Mouse (Mus musculus) CH12.LX (cell line): ENCODE measurements around the gene Gemin6. TPM values are rescaled to one million over a fixed set of nuclear protein-coding genes. Genes with fewer than 3 reads are reported as not detected.

Source experiments
- DNase-seq: peaks from one replicate; pipeline ENCODE4 v3.0.0-alpha.2; 2013; ENCODE audit errors: extremely low read depth
- H3K27ac ChIP-seq: 2 replicates; pipeline ENCODE4 v1.5.1; 2012; ENCODE audit warnings: low read depth, mild to moderate bottlenecking, control low read depth, moderate library complexity; ENCODE audit not compliant: insufficient read depth
- H3K27me3 ChIP-seq: replicated peaks from 2 replicates; pipeline ENCODE3; 2012; ENCODE audit warnings: inconsistent platforms
- H3K36me3 ChIP-seq, 2 experiments: replicated peaks in 1 of 2; 2 replicates each; pipeline versions ENCODE3 to v1.6.1; 2012; ENCODE audit warnings: inconsistent platforms in 1 of 2, low read length in 1 of 2, mild to moderate bottlenecking in 1 of 2, mixed read lengths in 1 of 2, moderate library complexity in 1 of 2; ENCODE audit not compliant: control insufficient read depth in 1 of 2, insufficient read depth in 1 of 2
- H3K4me1 ChIP-seq, 2 experiments: 2 replicates each; pipeline ENCODE4 v1.6.1; 2012; ENCODE audit warnings: inconsistent platforms in 1 of 2, moderate library complexity in 1 of 2; ENCODE audit not compliant: insufficient read depth in 2 of 2, control insufficient read depth in 1 of 2
- H3K4me2 ChIP-seq: 2 replicates; pipeline ENCODE4 v1.6.1; 2012; ENCODE audit warnings: low read depth, mild to moderate bottlenecking, control low read depth; ENCODE audit not compliant: poor library complexity, insufficient read depth, severe bottlenecking
- H3K4me3 ChIP-seq, 3 experiments: fragments of 150-350 bp in 1 of 3; sonication (generic) in 1 of 3; replicated peaks in 1 of 3; 2 replicates each; pipeline versions ENCODE3 to v1.5.1; 2011 to 2012; ENCODE audit warnings: low read depth in 2 of 3, low read length in 2 of 3, mild to moderate bottlenecking in 2 of 3, moderate library complexity in 2 of 3, control low read depth in 1 of 3, improper control_type of control experiment in 1 of 3, inconsistent platforms in 1 of 3, mixed read lengths in 1 of 3; ENCODE audit not compliant: poor library complexity in 1 of 3
- H3K79me2 ChIP-seq: replicated peaks from 2 replicates; pipeline ENCODE4 v1.6.1; 2012; ENCODE audit warnings: mild to moderate bottlenecking, moderate library complexity; ENCODE audit not compliant: control insufficient read depth, poor library complexity, insufficient read depth, severe bottlenecking; ENCODE audit errors: extremely low read depth
- H3K9ac ChIP-seq: 2 replicates; pipeline ENCODE4 v1.6.1; 2012; ENCODE audit warnings: low read depth, mild to moderate bottlenecking, control low read depth, moderate library complexity; ENCODE audit not compliant: insufficient read depth
- H3K9me3 ChIP-seq: replicated peaks from 2 replicates; pipeline ENCODE3; 2012; ENCODE audit warnings: low read length, inconsistent platforms, mixed read lengths
- CTCF ChIP-seq, 2 experiments: IDR thresholded peaks in 1 of 2; conservative IDR thresholded peaks in 1 of 2; 2 replicates each; pipeline ENCODE4 v1.5.1; 2011 to 2012; ENCODE audit warnings: low read depth in 2 of 2, low read length in 2 of 2, improper control_type of control experiment in 1 of 2, inconsistent platforms in 1 of 2, mild to moderate bottlenecking in 1 of 2, moderate library complexity in 1 of 2
- E2F4 ChIP-seq: IDR thresholded peaks from 2 replicates; pipeline ENCODE4 v1.6.1; 2011; ENCODE audit warnings: low read depth, low read length, improper control_type of control experiment; ENCODE audit not compliant: insufficient replicate concordance
- ELF1 ChIP-seq: IDR thresholded peaks from 2 replicates; pipeline ENCODE4 v1.6.1; 2014; ENCODE audit warnings: low read depth, mild to moderate bottlenecking, inconsistent platforms, low read length, improper control_type of control experiment
- EP300 ChIP-seq: IDR thresholded peaks from 2 replicates; pipeline ENCODE4 v1.6.1; 2011; ENCODE audit warnings: low read length, improper control_type of control experiment
- JUN ChIP-seq: IDR thresholded peaks from 2 replicates; pipeline ENCODE4 v1.6.1; 2011; ENCODE audit warnings: low read depth, mild to moderate bottlenecking, low read length, improper control_type of control experiment, moderate library complexity; ENCODE audit not compliant: insufficient read depth
- MAZ ChIP-seq: IDR thresholded peaks from 2 replicates; pipeline ENCODE4 v1.6.1; 2012; ENCODE audit warnings: low read depth, mild to moderate bottlenecking, inconsistent platforms, low read length, improper control_type of control experiment, moderate library complexity
- MXI1 ChIP-seq: IDR thresholded peaks from 2 replicates; pipeline ENCODE4 v1.6.1; 2011; ENCODE audit warnings: mild to moderate bottlenecking, low read depth, low read length, improper control_type of control experiment
- POLR2A ChIP-seq: IDR thresholded peaks from 2 replicates; pipeline ENCODE4 v1.6.1; 2011; ENCODE audit warnings: low read depth, mild to moderate bottlenecking, improper control_type of control experiment, low read length
- RCOR1 ChIP-seq: conservative IDR thresholded peaks from 2 replicates; pipeline ENCODE4 v1.6.1; 2012; ENCODE audit warnings: low read depth, mild to moderate bottlenecking, inconsistent platforms, low read length, improper control_type of control experiment
- SIN3A ChIP-seq: IDR thresholded peaks from 2 replicates; pipeline ENCODE4 v1.6.1; 2012; ENCODE audit warnings: low read length, improper control_type of control experiment, inconsistent platforms
- TBP ChIP-seq: conservative IDR thresholded peaks from 2 replicates; pipeline ENCODE4 v1.6.1; 2011; ENCODE audit warnings: low read depth, low read length, improper control_type of control experiment
- ZKSCAN1 ChIP-seq: IDR thresholded peaks from 2 replicates; pipeline ENCODE4 v1.6.1; 2012; ENCODE audit warnings: low read depth, inconsistent platforms, low read length, improper control_type of control experiment, borderline replicate concordance
- dilution Hi-C: fragments of 300-500 bp; cut with MboI; formaldehyde crosslinking; loops from 2 replicates; pipeline ENCODE4 v1.14.3; 2020; ENCODE audit warnings: low sequenced_read_pairs; ENCODE audit not compliant: extremely low pct_unique_long_range_greater_than_20kb, extremely low pct_ligation_motif_present
- in situ Hi-C: fragments of 300-500 bp; cut with MboI; formaldehyde crosslinking; loops from 3 replicates; pipeline ENCODE4 v1.14.3; 2019; ENCODE audit warnings: low sequenced_read_pairs, low pct_ligation_motif_present, low pct_unique_long_range_greater_than_20kb, mixed read lengths
- polyA plus RNA-seq: library from polyadenylated mRNA; unstranded; fragments of >175 nt; gene quantifications from 2 replicates; pipeline ENCODE4 v1.2.1, GENCODE M21; 2012; ENCODE audit warnings: low read depth; ENCODE audit not compliant: insufficient read length
- total RNA-seq, 2 experiments: library from RNA; depleted of rRNA; stranded (reverse); fragments of 300-350 nt in 1 of 2; fragments of >200 nt in 1 of 2; gene quantifications; 2 replicates each; pipeline ENCODE4 v1.2.3; 2012 to 2014

Gene Gemin6
- total and polyA plus RNA-seq, 3 experiments, result 65.6 to 120 (median 66.0) TPM

- no peak for DNase-seq
- H3K27me3 ChIP-seq, result no peaks in the 10 kb centered on the region
- H3K27ac ChIP-seq, result no peak overlapping the region
- in situ Hi-C loops, result no loop called here
- TF ChIP-seq ZKSCAN1 (no peak), TBP (no peak), CTCF (conservative IDR thresholded peaks at IDR 0.05 in 1 of 2, IDR thresholded peaks at IDR 0.05 in 1 of 2; ENCODE audit: low read depth in 2 of 2, low read length in 2 of 2) (no peak)
- H3K4me3 ChIP-seq, result no peak overlapping the region
- peaks cover 78 to 98% of the 10 kb centered on the region in 2 experiments for H3K36me3 ChIP-seq
- no peak overlapping the region for H3K9ac ChIP-seq
- H3K9me3 ChIP-seq, result peaks cover 18% of the 10 kb centered on the region
- H3K79me2 ChIP-seq, result no peaks in the 10 kb centered on the region
- H3K4me1 ChIP-seq, result peaks cover 8 to 21% of the 10 kb centered on the region in 2 experiments
- dilution Hi-C loops, result no loop called here
- no peak overlapping the region for H3K4me2 ChIP-seq
Observed at GRCm38 (mm10) chr17:80254421-80254820, 30.2 kb downstream of the Gemin6 start.

GRCm38 (mm10) chr17:80255208-80255607 lies 31.0 kb downstream of the Gemin6 start:
- Histone ChIP-seq H3K4me1 (peaks cover 8 to 21% of the 10 kb centered on the region in 2 experiments), H3K27ac (no peak overlapping the region), H3K79me2 (no peaks in the 10 kb centered on the region), H3K9me3 (peaks cover 18% of the 10 kb centered on the region), H3K4me3 (no peak overlapping the region), H3K27me3 (no peaks in the 10 kb centered on the region), H3K36me3 (peaks cover 77 to 98% of the 10 kb centered on the region in 2 experiments), H3K4me2 (no peak overlapping the region), H3K9ac (no peak overlapping the region)
- DNase-seq, result no peak
- dilution Hi-C loops, result no loop called here
- in situ Hi-C loops, result no loop called here
- TF ChIP-seq SIN3A, result no peak
- no peak for TF ChIP-seq EP300
- TF ChIP-seq JUN, result no peak
- no peak for TF ChIP-seq POLR2A
- TF ChIP-seq E2F4, result no peak
- TF ChIP-seq MAZ, result no peak
- TF ChIP-seq MXI1, result no peak

GRCm38 (mm10) chr17:80267065-80267464 lies 42.8 kb downstream of the Gemin6 start:
- in situ Hi-C loops (no loop called here), dilution Hi-C loops (no loop called here)
- H3K9me3 ChIP-seq, result no peaks in the 10 kb centered on the region
- H3K27ac ChIP-seq, result no peak overlapping the region
- no peak for DNase-seq
- no peak overlapping the region for H3K4me2 ChIP-seq
- H3K4me3 ChIP-seq, result no peak overlapping the region
- no peaks in the 10 kb centered on the region for H3K27me3 ChIP-seq
- no peaks in the 10 kb centered on the region for H3K4me1 ChIP-seq
- no peak overlapping the region for H3K9ac ChIP-seq
- no peaks in the 10 kb centered on the region for H3K79me2 ChIP-seq
- H3K36me3 ChIP-seq, result peaks cover 74 to 87% of the 10 kb centered on the region in 2 experiments
- TF ChIP-seq RCOR1 (no peak), POLR2A (no peak), JUN (no peak), ELF1 (no peak)
